Mouse (Mus musculus) brain, embryonic 14.5 days (tissue): Measurements from ENCODE around the gene Ppil3.

Experiments used
- CTCF ChIP-seq: fragments of 200-500 bp; IDR thresholded peaks from 2 replicates; pipeline ENCODE4 v1.5.1; 2012; ENCODE audit warnings: inconsistent platforms, mild to moderate bottlenecking, moderate library complexity, borderline replicate concordance; ENCODE audit not compliant: insufficient read depth, insufficient read length; ENCODE audit errors: extremely low read depth
- POLR2A ChIP-seq: fragments of 200-500 bp; IDR thresholded peaks from 2 replicates; pipeline ENCODE4 v1.6.1; 2012; ENCODE audit warnings: mild to moderate bottlenecking, inconsistent platforms, borderline replicate concordance; ENCODE audit not compliant: poor library complexity, insufficient read depth, insufficient read length, severe bottlenecking; ENCODE audit errors: extremely low read depth

- TF ChIP-seq CTCF (no peak), POLR2A (no peak)
These were observed 15.3 kb upstream of the Ppil3 start for GRCm38 (mm10) chr1:58460566-58460965.
